Mouse (Mus musculus): ENCODE data around the gene Slc24a4. TPM values are rescaled to one million over a fixed set of nuclear protein-coding genes. Genes with fewer than 3 reads are reported as not detected.

Gene Slc24a4
- polyA plus RNA-seq, 1 experiment from 2014 or later, result 0.54 TPM

GRCm38 (mm10) chr12:102308457-102309011 lies 180.0 kb downstream of the Slc24a4 start:
- no peak overlapping the region for H3K4me2 ChIP-seq (replicated peaks; ENCODE audit: low read depth, low read length)
- H3K36me3 ChIP-seq (ENCODE audit: control insufficient read depth, insufficient read depth, low read length), result no peaks in the 10 kb centered on the region
- WGBS, result 78% methylated on average over 16 of the region's 16 CpGs
- ATAC-seq (ENCODE audit: low FRiP score), result no peak
- no peak overlapping the region for H3K4me3 ChIP-seq (ENCODE audit: low read depth, low read length)
- H3K9ac ChIP-seq (ENCODE audit: low read depth, low read length), result no peak overlapping the region
- no peaks in the 10 kb centered on the region for H3K9me3 ChIP-seq (ENCODE audit: control insufficient read depth, low read length)
- H3K27ac ChIP-seq (ENCODE audit: low read depth, low read length), result no peak overlapping the region
- H3K4me1 ChIP-seq (replicated peaks; ENCODE audit: control insufficient read depth, insufficient read depth, low read length), result no peaks in the 10 kb centered on the region
- H3K27me3 ChIP-seq (ENCODE audit: control insufficient read depth, insufficient read depth, low read length), result no peaks in the 10 kb centered on the region
- DNase-seq (ENCODE audit: low spot score), result no peak

- 93% methylated on average over 11 of the region's 11 CpGs for WGBS
- DNase-seq (ENCODE audit: low spot score) (no peak), ATAC-seq (ENCODE audit: low FRiP score) (no peak)
- Histone ChIP-seq H3K9me3 (ENCODE audit: control insufficient read depth, low read length) (no peaks in the 10 kb centered on the region), H3K27ac (ENCODE audit: low read depth, low read length) (no peak overlapping the region), H3K4me2 (replicated peaks; ENCODE audit: low read depth, low read length) (no peak overlapping the region), H3K4me3 (ENCODE audit: low read depth, low read length) (no peak overlapping the region), H3K27me3 (ENCODE audit: control insufficient read depth, insufficient read depth, low read length) (no peaks in the 10 kb centered on the region), H3K4me1 (replicated peaks; ENCODE audit: control insufficient read depth, insufficient read depth, low read length) (no peaks in the 10 kb centered on the region), H3K36me3 (ENCODE audit: control insufficient read depth, insufficient read depth, low read length) (no peaks in the 10 kb centered on the region), H3K9ac (ENCODE audit: low read depth, low read length) (no peak overlapping the region)
These were observed 180.7 kb downstream of the Slc24a4 start for GRCm38 (mm10) chr12:102309099-102309799.

GRCm38 (mm10) chr12:102309800-102310195 lies 181.3 kb downstream of the Slc24a4 start:
- H3K4me1 ChIP-seq (replicated peaks; ENCODE audit: control insufficient read depth, insufficient read depth, low read length), result no peaks in the 10 kb centered on the region
- WGBS, result 91% methylated on average over 8 of the region's 8 CpGs

GRCm38 (mm10) chr12:102310261-102310660 lies 181.7 kb downstream of the Slc24a4 start:
- WGBS, result 91% methylated on average over 3 of the region's 3 CpGs
- no peaks in the 10 kb centered on the region for H3K4me1 ChIP-seq (replicated peaks; ENCODE audit: control insufficient read depth, insufficient read depth, low read length)
- no peak overlapping the region for H3K4me3 ChIP-seq (ENCODE audit: low read depth, low read length)
- no peak for DNase-seq (ENCODE audit: low spot score)
- H3K4me2 ChIP-seq (replicated peaks; ENCODE audit: low read depth, low read length), result no peak overlapping the region
- no peak overlapping the region for H3K27ac ChIP-seq (ENCODE audit: low read depth, low read length)
- H3K27me3 ChIP-seq (ENCODE audit: control insufficient read depth, insufficient read depth, low read length), result no peaks in the 10 kb centered on the region
- no peaks in the 10 kb centered on the region for H3K36me3 ChIP-seq (ENCODE audit: control insufficient read depth, insufficient read depth, low read length)
- no peak overlapping the region for H3K9ac ChIP-seq (ENCODE audit: low read depth, low read length)
- H3K9me3 ChIP-seq (ENCODE audit: control insufficient read depth, low read length), result no peaks in the 10 kb centered on the region
- no peak for ATAC-seq (ENCODE audit: low FRiP score)

More at GRCm38 (mm10) chr12:102309800-102310195, 181.3 kb downstream of the Slc24a4 start:
- no peak overlapping the region for H3K9ac ChIP-seq (ENCODE audit: low read depth, low read length)
- no peak overlapping the region for H3K27ac ChIP-seq (ENCODE audit: low read depth, low read length)
- no peak overlapping the region for H3K4me2 ChIP-seq (replicated peaks; ENCODE audit: low read depth, low read length)
- no peaks in the 10 kb centered on the region for H3K9me3 ChIP-seq (ENCODE audit: control insufficient read depth, low read length)
- no peak overlapping the region for H3K4me3 ChIP-seq (ENCODE audit: low read depth, low read length)
- no peaks in the 10 kb centered on the region for H3K36me3 ChIP-seq (ENCODE audit: control insufficient read depth, insufficient read depth, low read length)
- no peaks in the 10 kb centered on the region for H3K27me3 ChIP-seq (ENCODE audit: control insufficient read depth, insufficient read depth, low read length)
- ATAC-seq (ENCODE audit: low FRiP score), result no peak
- no peak for DNase-seq (ENCODE audit: low spot score)

- 86% methylated on average over 5 of the region's 5 CpGs for WGBS
- H3K4me3 ChIP-seq (ENCODE audit: low read depth, low read length), result no peak overlapping the region
- H3K36me3 ChIP-seq (ENCODE audit: control insufficient read depth, insufficient read depth, low read length), result no peaks in the 10 kb centered on the region
- DNase-seq (ENCODE audit: low spot score) (no peak), ATAC-seq (ENCODE audit: low FRiP score) (no peak)
- H3K9me3 ChIP-seq (ENCODE audit: control insufficient read depth, low read length), result no peaks in the 10 kb centered on the region
- H3K27me3 ChIP-seq (ENCODE audit: control insufficient read depth, insufficient read depth, low read length), result no peaks in the 10 kb centered on the region
- no peaks in the 10 kb centered on the region for H3K4me1 ChIP-seq (replicated peaks; ENCODE audit: control insufficient read depth, insufficient read depth, low read length)
- H3K4me2 ChIP-seq (replicated peaks; ENCODE audit: low read depth, low read length), result no peak overlapping the region
- no peak overlapping the region for H3K27ac ChIP-seq (ENCODE audit: low read depth, low read length)
- H3K9ac ChIP-seq (ENCODE audit: low read depth, low read length), result no peak overlapping the region
These were observed 182.9 kb downstream of the Slc24a4 start for GRCm38 (mm10) chr12:102311454-102311853.

Other genes starting within 250 kb of the Slc24a4 start
- gene Trip11, start 215.5 kb upstream of the Slc24a4 start, polyA plus RNA-seq (2014; fragmentation: Nextera tagmentation; extraction: Ambion mirVana), result 15.6 and 28.1 TPM in 2 replicates
- gene Atxn3, start 170.5 kb upstream of the Slc24a4 start, polyA plus RNA-seq (2014; fragmentation: Nextera tagmentation; extraction: Ambion mirVana), result 21.2 and 23.5 TPM in 2 replicates
- 43.3 and 45.0 TPM in 2 replicates for gene Cpsf2, start 152.7 kb upstream of the Slc24a4 start, polyA plus RNA-seq (2014; fragmentation: Nextera tagmentation; extraction: Ambion mirVana)
- 3.1 and 5.0 TPM in 2 replicates for gene Rin3, start 154.3 kb downstream of the Slc24a4 start, polyA plus RNA-seq (2014; fragmentation: Nextera tagmentation; extraction: Ambion mirVana)

Data from hindbrain, embryonic 11.5 days (tissue).